Mouse (Mus musculus): ENCODE measurements around the gene C730034F03Rik. TPM values are rescaled to one million over a fixed set of nuclear protein-coding genes. Genes with fewer than 3 reads are reported as not detected.

C730034F03Rik gene
- polyA plus RNA-seq, 1 experiment from 2014 or later, result 4.1 TPM

DNA sequence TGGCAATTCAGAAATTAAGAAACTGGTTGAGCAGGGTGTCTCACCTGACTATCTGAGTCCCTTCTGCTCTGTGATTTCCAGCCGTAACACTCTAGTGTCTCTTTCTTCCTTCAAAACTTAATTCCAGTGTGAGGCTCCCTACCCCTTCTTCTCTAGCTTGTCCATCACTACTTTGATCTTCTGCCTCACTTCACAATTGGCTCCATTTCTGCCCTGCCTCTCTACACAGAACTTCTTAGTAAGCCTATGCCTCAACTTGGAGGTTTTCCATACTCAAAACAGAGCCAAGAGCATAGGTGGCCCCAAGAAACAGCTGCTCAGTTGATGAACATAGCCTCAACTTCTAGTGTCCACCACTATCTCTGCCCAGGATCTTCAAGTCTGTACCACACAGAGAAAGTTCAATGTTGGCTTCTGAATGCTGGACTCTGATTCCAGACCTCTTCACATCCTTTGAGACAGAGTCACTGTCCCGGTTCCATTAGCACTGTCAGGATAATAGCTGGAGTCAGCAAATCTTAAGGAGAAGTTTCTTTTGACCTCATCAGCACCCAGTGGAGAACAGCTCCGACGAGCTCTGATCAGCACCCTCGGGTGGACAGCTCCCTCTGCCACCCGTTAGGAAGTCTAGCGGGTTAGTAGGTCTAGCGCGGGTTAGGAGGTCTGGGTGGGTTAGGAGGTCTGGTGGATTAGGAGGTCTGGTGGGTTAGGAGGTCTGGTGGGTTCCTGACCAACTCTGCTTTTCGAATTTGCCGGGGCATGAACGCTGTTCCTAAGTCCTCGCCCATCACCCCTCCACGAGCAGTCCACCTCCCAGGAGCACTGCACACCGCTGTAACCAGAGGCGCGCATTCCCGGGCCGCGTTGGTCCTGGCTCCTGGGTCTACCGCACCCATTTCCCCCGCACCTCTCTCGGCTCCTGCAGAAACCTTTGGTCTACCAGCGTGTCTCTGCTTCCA lies 23.8 kb downstream of the C730034F03Rik start:
- Histone ChIP-seq H3K4me1 (ENCODE audit: control insufficient read depth, insufficient read depth, low read length) (peaks cover 4% of the 10 kb centered on the region; the same call in 1 of the 2 replicates), H3K9ac (ENCODE audit: low read length) (no peak overlapping the region), H3K27ac (ENCODE audit: low read length) (no peak overlapping the region), H3K27me3 (ENCODE audit: control insufficient read depth, insufficient read depth, low read length) (peaks cover 44% of the 10 kb centered on the region), H3K4me3 (ENCODE audit: low read length) (peak overlapping the region; percentile 50), H3K36me3 (ENCODE audit: control insufficient read depth, insufficient read depth) (no peaks in the 10 kb centered on the region), H3K9me3 (replicated peaks; ENCODE audit: control insufficient read depth, low read length) (no peaks in the 10 kb centered on the region), H3K4me2 (ENCODE audit: low read depth, low read length) (peak overlapping the region; percentile 71)
- ATAC-seq (replicated peaks; ENCODE audit: extremely low read depth, insufficient read depth, low FRiP score), result peak; percentile 69
- WGBS, result 5% methylated on average over 24 of the region's 24 CpGs

DNA sequence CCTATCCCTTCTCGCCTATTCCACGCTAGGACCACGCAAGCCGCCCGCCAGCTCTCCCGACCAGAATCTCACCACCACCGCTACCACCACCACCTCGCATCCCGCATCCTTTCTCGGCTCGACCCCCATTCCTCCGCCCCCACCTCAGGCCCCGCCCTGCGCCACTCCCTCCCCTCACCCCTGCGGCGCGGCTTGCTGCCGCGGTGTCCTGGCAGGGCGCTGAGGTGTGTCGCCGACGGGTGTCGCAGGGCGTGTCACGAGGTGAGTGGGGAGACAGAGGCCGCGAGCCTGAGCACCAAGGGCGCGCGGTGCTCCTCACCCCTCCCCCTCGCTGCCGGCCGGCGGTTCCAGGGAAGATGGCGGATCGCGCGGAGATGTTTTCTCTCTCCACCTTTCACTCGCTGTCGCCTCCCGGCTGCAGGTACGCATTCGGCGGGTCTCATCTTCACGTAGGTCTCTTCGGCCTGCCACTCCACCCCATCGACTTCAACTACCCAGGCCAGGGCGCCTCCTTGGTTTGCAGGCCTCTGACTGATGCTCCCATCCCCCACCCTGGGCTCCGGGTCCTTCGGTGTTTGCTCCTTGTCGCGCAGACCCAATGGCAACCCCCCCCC lies 24.6 kb downstream of the C730034F03Rik start, which contains the start of gene Mapk8ip2:
Mapk8ip2 (plus strand) TSS at position 49 of the 614 bp plus-strand sequence.
- Histone ChIP-seq H3K36me3 (ENCODE audit: control insufficient read depth, insufficient read depth) (no peaks in the 10 kb centered on the region), H3K9me3 (replicated peaks; ENCODE audit: control insufficient read depth, low read length) (no peaks in the 10 kb centered on the region), H3K4me1 (ENCODE audit: control insufficient read depth, insufficient read depth, low read length) (peaks cover 4% of the 10 kb centered on the region; the same call in 1 of the 2 replicates), H3K4me2 (ENCODE audit: low read depth, low read length) (peak within 1 kb of the TSS; percentile 71), H3K9ac (ENCODE audit: low read length) (no peak within 1 kb of the TSS), H3K27me3 (ENCODE audit: control insufficient read depth, insufficient read depth, low read length) (peaks cover 44% of the 10 kb centered on the region), H3K4me3 (ENCODE audit: low read length) (peak within 1 kb of the TSS; percentile 50), H3K27ac (ENCODE audit: low read length) (no peak within 1 kb of the TSS)
- WGBS, result under 1% methylated on average over 53 of the region's 53 CpGs
- ATAC-seq (replicated peaks; ENCODE audit: extremely low read depth, insufficient read depth, low FRiP score), result no peak

DNA sequence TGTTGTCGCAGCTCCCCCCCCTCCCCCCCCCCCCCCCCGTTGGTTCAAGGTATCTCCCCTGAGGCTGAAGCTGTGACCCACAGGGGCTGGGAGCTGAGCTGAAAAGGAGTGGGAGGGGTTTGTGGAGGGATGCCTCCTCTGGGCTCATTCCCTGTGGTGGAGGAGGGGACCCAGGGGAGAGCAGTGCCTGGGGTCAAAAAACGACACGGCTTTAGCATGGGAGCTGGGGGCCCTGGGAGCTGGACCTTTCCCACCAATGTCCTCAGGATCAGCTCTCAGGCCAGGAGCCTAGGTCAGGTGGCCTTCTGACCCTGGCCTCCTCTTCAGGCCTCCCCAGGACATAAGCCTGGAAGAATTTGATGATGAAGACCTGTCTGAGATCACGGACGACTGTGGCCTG lies 25.5 kb downstream of the C730034F03Rik start:
- ATAC-seq (replicated peaks; ENCODE audit: extremely low read depth, insufficient read depth, low FRiP score), result no peak
- WGBS, result 22% methylated on average over 5 of the region's 6 CpGs
- H3K27me3 ChIP-seq (ENCODE audit: control insufficient read depth, insufficient read depth, low read length), result peaks cover 46% of the 10 kb centered on the region

DNA sequence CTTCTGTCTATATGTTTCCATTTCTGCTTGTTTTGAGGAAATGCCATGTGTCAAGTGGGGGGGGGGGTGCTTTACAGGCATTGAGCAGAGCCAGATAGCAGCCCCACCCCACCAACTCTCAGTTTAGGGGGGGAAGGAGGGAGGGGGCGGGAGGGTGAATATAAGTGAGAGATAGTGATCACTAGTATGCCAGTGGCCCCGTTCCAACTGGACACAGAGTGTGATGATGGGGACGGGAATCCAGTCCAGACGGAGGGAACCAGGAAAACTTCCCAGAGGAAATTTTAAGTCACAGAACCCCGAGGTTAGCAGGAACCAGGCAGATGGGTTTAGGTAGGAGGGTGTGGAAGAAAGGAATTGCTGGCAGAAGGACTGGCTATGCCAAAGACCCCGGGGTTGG lies 26.3 kb downstream of the C730034F03Rik start:
- H3K9me3 ChIP-seq (replicated peaks; ENCODE audit: control insufficient read depth, low read length), result no peaks in the 10 kb centered on the region
- peaks cover 4% of the 10 kb centered on the region; the same call in 1 of the 2 replicates for H3K4me1 ChIP-seq (ENCODE audit: control insufficient read depth, insufficient read depth, low read length)
- H3K9ac ChIP-seq (ENCODE audit: low read length), result no peak overlapping the region
- no peak overlapping the region for H3K4me3 ChIP-seq (ENCODE audit: low read length)
- H3K27me3 ChIP-seq (ENCODE audit: control insufficient read depth, insufficient read depth, low read length), result peaks cover 43% of the 10 kb centered on the region
- no peak for ATAC-seq (replicated peaks; ENCODE audit: extremely low read depth, insufficient read depth, low FRiP score)
- H3K27ac ChIP-seq (ENCODE audit: low read length), result no peak overlapping the region
- 63% methylated on average over 6 of the region's 6 CpGs for WGBS
- no peak overlapping the region for H3K4me2 ChIP-seq (ENCODE audit: low read depth, low read length)
- H3K36me3 ChIP-seq (ENCODE audit: control insufficient read depth, insufficient read depth), result no peaks in the 10 kb centered on the region

More for the DNA sequence above, 25.5 kb downstream of the C730034F03Rik start:
- no peak overlapping the region for H3K4me2 ChIP-seq (ENCODE audit: low read depth, low read length)
- no peak overlapping the region for H3K9ac ChIP-seq (ENCODE audit: low read length)
- no peak overlapping the region for H3K4me3 ChIP-seq (ENCODE audit: low read length)
- no peaks in the 10 kb centered on the region for H3K36me3 ChIP-seq (ENCODE audit: control insufficient read depth, insufficient read depth)
- H3K27ac ChIP-seq (ENCODE audit: low read length), result no peak overlapping the region
- peaks cover 4% of the 10 kb centered on the region; the same call in 1 of the 2 replicates for H3K4me1 ChIP-seq (ENCODE audit: control insufficient read depth, insufficient read depth, low read length)
- H3K9me3 ChIP-seq (replicated peaks; ENCODE audit: control insufficient read depth, low read length), result no peaks in the 10 kb centered on the region

DNA sequence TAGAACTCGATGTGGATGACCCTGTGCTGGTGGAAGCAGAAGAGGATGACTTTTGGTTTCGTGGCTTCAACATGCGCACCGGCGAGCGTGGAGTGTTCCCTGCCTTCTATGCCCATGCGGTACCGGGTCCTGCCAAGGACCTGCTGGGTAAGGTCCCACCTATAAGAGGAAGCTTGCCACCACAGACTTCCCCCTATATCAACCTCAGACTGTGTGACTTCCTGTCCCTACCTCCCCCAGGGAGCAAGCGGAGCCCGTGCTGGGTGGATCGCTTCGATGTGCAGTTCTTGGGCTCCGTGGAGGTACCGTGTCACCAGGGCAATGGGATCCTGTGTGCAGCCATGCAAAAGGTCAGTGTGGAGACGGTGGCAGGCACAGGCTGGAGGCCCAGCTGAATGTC lies 29.6 kb downstream of the C730034F03Rik start:
- Histone ChIP-seq H3K27me3 (ENCODE audit: control insufficient read depth, insufficient read depth, low read length) (peaks cover 31% of the 10 kb centered on the region), H3K9ac (ENCODE audit: low read length) (no peak overlapping the region), H3K4me2 (ENCODE audit: low read depth, low read length) (no peak overlapping the region), H3K27ac (ENCODE audit: low read length) (no peak overlapping the region), H3K9me3 (replicated peaks; ENCODE audit: control insufficient read depth, low read length) (no peaks in the 10 kb centered on the region), H3K4me1 (ENCODE audit: control insufficient read depth, insufficient read depth, low read length) (peaks cover 2% of the 10 kb centered on the region; the same call in 1 of the 2 replicates), H3K4me3 (ENCODE audit: low read length) (no peak overlapping the region), H3K36me3 (ENCODE audit: control insufficient read depth, insufficient read depth) (no peaks in the 10 kb centered on the region)
- WGBS, result 82% methylated on average over 15 of the region's 15 CpGs
- ATAC-seq (replicated peaks; ENCODE audit: extremely low read depth, insufficient read depth, low FRiP score), result no peak

DNA sequence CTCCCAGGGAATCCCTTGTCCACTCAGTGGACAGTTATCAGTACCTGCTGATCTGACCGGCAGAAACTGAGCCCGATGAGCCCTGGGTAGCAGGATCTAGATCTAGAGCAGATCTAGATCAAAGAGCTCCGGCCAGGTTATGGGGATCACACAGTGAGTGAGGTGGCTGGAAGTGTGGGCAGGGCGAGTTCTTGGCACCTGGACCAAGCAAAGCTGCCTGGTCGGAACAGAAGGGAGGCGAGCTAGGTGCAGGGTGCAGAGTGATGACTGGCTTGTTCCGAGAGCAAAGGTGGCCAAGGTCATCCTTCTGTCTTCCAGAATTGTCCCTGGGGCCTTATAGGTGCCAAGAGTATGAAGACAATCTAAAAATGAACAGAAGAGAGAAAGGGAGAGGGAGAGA lies 30.4 kb downstream of the C730034F03Rik start:
- 70% methylated on average over 7 of the region's 7 CpGs for WGBS
- H3K27me3 ChIP-seq (ENCODE audit: control insufficient read depth, insufficient read depth, low read length), result peaks cover 23% of the 10 kb centered on the region
- no peak for ATAC-seq (replicated peaks; ENCODE audit: extremely low read depth, insufficient read depth, low FRiP score)

DNA sequence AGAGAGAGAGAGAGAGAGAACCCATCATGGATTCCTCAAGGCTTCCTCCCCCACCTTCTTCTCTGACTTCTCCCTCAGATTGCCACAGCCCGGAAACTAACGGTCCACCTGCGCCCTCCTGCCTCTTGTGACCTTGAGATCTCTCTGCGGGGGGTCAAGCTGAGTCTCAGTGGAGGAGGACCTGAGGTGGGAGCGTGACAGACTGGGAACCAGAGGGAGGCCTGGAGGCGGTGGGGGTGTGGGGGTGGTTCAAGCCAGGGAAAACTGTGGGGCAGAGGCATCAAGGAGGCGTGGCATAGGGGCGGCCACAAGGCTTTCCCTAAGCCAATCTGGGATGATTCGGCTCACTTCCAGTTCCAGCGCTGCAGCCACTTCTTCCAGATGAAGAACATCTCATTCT lies 30.9 kb downstream of the C730034F03Rik start:
- Histone ChIP-seq H3K4me2 (ENCODE audit: low read depth, low read length) (no peak overlapping the region), H3K9me3 (replicated peaks; ENCODE audit: control insufficient read depth, low read length) (no peaks in the 10 kb centered on the region), H3K36me3 (ENCODE audit: control insufficient read depth, insufficient read depth) (no peaks in the 10 kb centered on the region), H3K4me1 (ENCODE audit: control insufficient read depth, insufficient read depth, low read length) (no peaks in the 10 kb centered on the region), H3K27me3 (ENCODE audit: control insufficient read depth, insufficient read depth, low read length) (peaks cover 18% of the 10 kb centered on the region), H3K9ac (ENCODE audit: low read length) (no peak overlapping the region), H3K4me3 (ENCODE audit: low read length) (no peak overlapping the region), H3K27ac (ENCODE audit: low read length) (no peak overlapping the region)
- no peak for ATAC-seq (replicated peaks; ENCODE audit: extremely low read depth, insufficient read depth, low FRiP score)
- 55% methylated on average over 10 of the region's 10 CpGs for WGBS

More for the DNA sequence above, 30.4 kb downstream of the C730034F03Rik start:
- H3K36me3 ChIP-seq (ENCODE audit: control insufficient read depth, insufficient read depth), result no peaks in the 10 kb centered on the region
- no peak overlapping the region for H3K9ac ChIP-seq (ENCODE audit: low read length)
- H3K9me3 ChIP-seq (replicated peaks; ENCODE audit: control insufficient read depth, low read length), result no peaks in the 10 kb centered on the region
- H3K27ac ChIP-seq (ENCODE audit: low read length), result no peak overlapping the region
- H3K4me1 ChIP-seq (ENCODE audit: control insufficient read depth, insufficient read depth, low read length), result no peaks in the 10 kb centered on the region
- no peak overlapping the region for H3K4me3 ChIP-seq (ENCODE audit: low read length)
- no peak overlapping the region for H3K4me2 ChIP-seq (ENCODE audit: low read depth, low read length)

DNA sequence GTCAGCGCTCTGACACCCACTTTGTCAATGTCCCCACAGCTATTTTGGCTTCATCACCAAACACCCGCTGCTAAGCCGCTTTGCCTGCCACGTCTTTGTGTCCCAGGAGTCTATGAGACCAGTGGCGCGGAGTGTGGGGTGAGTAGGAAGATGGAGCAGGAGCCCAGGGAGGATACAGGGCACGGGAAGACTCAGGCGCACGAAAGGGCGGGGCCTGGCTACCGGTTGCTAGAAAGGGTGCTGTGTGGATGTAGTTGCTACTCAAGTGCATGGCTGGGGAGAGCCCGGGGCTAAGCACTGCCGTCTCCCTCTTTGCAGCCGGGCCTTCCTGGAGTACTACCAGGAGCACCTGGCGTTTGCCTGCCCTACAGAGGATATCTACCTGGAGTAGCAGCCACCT lies 31.9 kb downstream of the C730034F03Rik start:
- H3K9ac ChIP-seq (ENCODE audit: low read length), result no peak overlapping the region
- no peak overlapping the region for H3K4me3 ChIP-seq (ENCODE audit: low read length)
- H3K27ac ChIP-seq (ENCODE audit: low read length), result no peak overlapping the region
- WGBS, result 68% methylated on average over 15 of the region's 15 CpGs
- peaks cover 12% of the 10 kb centered on the region for H3K27me3 ChIP-seq (ENCODE audit: control insufficient read depth, insufficient read depth, low read length)
- no peaks in the 10 kb centered on the region for H3K4me1 ChIP-seq (ENCODE audit: control insufficient read depth, insufficient read depth, low read length)
- ATAC-seq (replicated peaks; ENCODE audit: extremely low read depth, insufficient read depth, low FRiP score), result no peak
- H3K36me3 ChIP-seq (ENCODE audit: control insufficient read depth, insufficient read depth), result no peaks in the 10 kb centered on the region
- no peak overlapping the region for H3K4me2 ChIP-seq (ENCODE audit: low read depth, low read length)
- H3K9me3 ChIP-seq (replicated peaks; ENCODE audit: control insufficient read depth, low read length), result no peaks in the 10 kb centered on the region

DNA sequence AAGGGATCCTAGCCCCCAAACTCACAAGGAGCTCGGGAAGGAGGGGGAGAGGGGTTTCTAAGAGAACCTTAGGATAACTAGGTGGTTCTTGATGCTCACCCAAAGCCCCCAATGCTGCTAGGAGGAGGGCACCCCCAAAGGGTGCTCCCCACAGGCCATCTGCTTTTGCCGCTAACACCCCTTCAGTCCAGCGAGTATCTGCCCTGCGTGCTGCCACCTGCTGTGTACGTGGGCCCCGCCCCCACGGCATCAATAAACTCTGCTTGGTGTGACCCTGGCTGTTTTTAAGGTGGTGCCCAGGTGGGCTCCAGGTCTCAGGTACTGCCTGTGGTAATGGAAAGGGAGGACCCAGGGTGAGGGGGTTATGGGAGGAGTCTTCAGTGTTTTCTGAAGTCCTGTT lies 32.8 kb downstream of the C730034F03Rik start:
- H3K4me1 ChIP-seq (ENCODE audit: control insufficient read depth, insufficient read depth, low read length), result no peaks in the 10 kb centered on the region
- 71% methylated on average over 7 of the region's 7 CpGs for WGBS
- no peak overlapping the region for H3K27ac ChIP-seq (ENCODE audit: low read length)
- no peak overlapping the region for H3K4me2 ChIP-seq (ENCODE audit: low read depth, low read length)
- H3K27me3 ChIP-seq (ENCODE audit: control insufficient read depth, insufficient read depth, low read length), result peaks cover 12% of the 10 kb centered on the region
- H3K9ac ChIP-seq (ENCODE audit: low read length), result no peak overlapping the region
- ATAC-seq (replicated peaks; ENCODE audit: extremely low read depth, insufficient read depth, low FRiP score), result no peak
- H3K36me3 ChIP-seq (ENCODE audit: control insufficient read depth, insufficient read depth), result no peaks in the 10 kb centered on the region
- H3K9me3 ChIP-seq (replicated peaks; ENCODE audit: control insufficient read depth, low read length), result no peaks in the 10 kb centered on the region
- no peak overlapping the region for H3K4me3 ChIP-seq (ENCODE audit: low read length)

Data from heart, embryonic 16.5 days (tissue).